Mouse (Mus musculus) fibroblast of lung, adult 2 months (primary cell): ENCODE measurements around the gene Pcgf2.

Experiments
- DNase-seq: peaks from one replicate; pipeline ENCODE4 v3.0.0-alpha.2; 2011; ENCODE audit warnings: low read depth

The Pcgf2 gene

DNA sequence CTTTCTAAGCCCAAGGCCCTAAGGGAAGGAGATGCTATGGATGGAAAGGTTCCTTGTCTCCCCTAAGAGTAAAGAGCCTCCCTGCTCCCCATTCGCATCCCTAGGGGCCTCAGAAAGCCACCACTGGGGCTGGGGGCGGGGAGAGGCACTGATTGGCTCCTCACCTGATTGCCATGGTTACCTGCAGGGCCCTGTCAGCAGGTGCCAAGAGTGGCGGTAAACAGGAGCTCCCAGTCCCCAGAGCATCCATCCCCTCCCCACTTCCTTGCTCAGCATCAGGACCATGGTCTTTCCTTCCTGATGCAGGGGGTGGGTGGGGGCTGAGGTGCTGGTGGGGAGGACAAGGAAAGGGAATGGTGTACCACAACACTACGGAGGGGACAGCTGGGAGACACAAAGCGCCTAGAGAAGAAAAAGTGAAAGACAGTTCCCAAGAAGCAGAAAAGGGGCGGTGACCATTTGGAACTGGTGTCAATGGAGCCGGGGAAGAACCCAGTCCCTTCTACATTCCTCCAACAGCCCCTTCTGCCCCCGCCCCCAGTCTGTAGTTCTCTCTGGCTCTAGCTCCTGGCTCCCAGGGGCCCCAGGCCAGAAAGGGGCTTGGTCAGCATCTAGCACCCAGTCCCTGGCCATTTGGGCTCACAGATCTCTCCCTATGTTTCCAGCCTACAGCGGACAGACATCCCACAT, 4.4 kb downstream of the Pcgf2 start:
- no peak for DNase-seq

DNA sequence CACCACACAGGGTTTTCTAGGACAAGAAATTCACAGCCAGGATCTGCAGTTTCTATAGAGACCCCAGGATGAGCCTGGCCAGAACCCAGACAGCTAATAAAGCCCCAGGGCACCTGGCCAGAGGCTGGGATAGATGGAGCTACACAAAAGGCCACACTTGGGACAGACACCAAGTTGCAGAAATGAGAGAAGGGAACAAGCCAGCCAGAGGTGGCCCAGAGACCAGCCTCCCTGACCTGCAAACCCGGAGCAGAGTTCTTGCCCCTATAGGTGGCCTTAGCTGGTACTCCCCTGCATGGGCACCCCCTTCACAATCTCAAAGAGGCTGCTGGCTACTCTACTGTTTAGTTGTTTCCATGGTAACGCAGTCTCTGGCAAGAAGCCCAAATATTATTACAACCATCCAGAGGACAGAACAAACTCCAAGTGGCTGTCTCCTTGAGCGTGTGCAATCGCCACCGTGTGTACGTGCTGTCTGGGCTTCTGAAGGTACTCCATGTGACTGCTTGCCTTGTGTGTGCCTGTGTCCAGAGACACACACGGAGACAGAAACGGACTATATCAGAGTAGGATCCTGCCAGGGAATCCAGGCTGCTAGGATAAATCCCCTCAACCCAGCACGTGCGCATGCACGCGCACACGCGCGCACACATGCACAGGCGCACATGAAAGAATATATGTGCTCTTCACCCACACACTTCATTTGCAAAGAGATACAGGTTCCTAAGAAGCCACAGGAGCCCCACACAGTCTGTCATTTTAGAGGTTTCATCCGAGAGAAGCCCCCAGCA, 5.2 kb downstream of the Pcgf2 start:
- peak; percentile 36 for DNase-seq

GRCm38 (mm10) chr11:97694435-97694834, 5.9 kb downstream of the Pcgf2 start:
- no peak for DNase-seq

GRCm38 (mm10) chr11:97689861-97690260, 10.4 kb downstream of the Pcgf2 start:
- no peak for DNase-seq

DNA sequence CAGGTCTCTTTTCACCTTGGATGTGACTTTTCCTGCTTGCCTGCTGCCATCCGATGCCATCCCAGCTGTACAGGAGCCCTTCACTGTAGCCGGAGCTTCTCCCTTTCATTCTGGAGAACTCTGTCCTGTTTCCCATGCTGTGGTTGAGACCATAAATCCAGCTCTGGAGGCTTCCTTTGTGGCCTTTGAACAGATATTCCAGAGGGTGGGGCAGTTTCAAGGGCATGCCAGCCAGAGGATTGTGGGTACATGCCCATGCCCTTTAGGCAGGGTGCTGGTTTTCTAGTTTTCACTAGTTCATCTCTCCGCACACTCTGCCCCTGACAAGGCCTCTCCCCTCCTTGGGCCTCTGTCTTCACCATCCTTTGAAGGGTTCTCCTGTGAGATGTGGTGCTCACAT, 13.2 kb downstream of the Pcgf2 start:
- no peak for DNase-seq

GRCm38 (mm10) chr11:97686322-97686908, 13.9 kb downstream of the Pcgf2 start:
- DNase-seq = no peak

- peak; percentile 49 for DNase-seq
Measured at GRCm38 (mm10) chr11:97685613-97686321, 14.5 kb downstream of the Pcgf2 start, which contains the start of gene Cisd3. Gene Cisd3 (plus strand): TSS chr11:97685826.

- DNase-seq = no peak
Measured at GRCm38 (mm10) chr11:97684766-97685165, 15.5 kb downstream of the Pcgf2 start.

DNA sequence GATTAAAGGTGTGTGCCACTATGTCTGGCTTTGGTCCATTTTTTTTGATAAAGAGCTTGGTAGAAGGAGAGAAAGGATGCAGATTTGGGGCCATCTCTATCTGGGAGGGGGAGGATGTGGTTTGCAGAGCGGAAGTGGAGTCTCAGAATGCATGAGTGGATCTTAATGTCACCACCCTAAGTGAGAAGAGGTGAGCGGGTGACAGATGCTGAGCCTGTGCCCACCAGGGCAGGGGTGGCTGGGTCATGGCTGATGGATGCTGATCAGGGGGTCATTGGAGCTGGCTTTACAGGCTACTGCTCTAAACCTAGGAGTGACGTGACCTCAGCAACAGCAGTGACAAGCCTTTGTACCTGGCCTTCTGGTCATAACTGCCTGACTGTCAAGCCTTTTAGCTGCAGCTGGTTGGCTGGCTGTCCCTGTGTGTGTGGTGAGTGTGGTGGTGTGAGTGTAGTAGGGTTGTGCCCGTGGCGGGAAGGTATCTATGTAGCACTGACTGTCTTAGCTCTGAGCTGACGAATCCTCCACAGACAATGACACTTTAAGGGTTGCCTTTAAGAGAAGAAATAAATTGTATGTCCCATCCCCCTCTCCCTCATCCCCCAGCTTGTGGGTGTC, 16.1 kb downstream of the Pcgf2 start:
- no peak for DNase-seq

- no peak for DNase-seq
Measured at GRCm38 (mm10) chr11:97682504-97683055, 17.7 kb downstream of the Pcgf2 start.

DNA sequence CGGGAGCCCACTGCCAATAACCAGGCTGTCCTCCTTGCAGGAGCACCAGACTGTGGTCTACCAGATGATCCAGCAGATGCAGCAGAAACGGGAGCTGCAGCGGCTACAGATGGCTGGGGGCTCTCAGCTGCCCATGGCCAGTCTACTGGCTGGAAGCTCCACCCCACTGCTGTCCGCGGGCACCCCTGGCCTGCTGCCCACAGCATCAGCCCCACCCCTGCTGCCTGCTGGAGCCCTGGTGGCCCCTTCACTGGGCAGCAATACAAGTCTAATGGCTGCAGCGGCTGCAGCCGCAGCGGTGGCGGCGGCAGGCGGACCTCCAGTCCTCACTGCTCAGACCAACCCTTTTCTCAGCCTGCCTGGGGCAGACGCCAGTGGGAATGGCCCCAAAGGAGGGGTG, 19.9 kb downstream of the Pcgf2 start:
- DNase-seq = no peak

GRCm38 (mm10) chr11:97678301-97678700, 22.0 kb downstream of the Pcgf2 start:
- DNase-seq = no peak

DNA sequence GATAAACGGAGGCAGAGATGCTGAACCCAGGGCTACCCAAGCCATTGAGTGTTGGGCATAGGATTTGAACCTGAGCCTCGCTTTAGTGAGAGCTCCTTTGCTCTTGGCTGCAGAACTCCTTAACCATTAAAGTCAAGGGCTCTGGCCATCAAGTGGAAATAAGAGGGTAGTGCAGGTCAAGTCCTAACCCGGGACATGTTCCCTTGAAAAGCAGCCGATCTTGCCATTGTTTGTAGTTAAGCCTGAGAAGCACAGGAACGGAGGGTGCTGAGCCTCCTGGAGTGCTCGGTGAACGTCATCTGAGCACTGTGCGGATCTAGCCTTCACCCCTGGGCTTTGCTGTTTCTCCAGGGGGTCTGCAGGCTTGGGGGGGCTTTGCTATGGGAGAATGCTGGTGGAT, 22.5 kb downstream of the Pcgf2 start:
- DNase-seq = no peak

- DNase-seq = no peak
Measured at GRCm38 (mm10) chr11:97677381-97677780, 22.9 kb downstream of the Pcgf2 start.

GRCm38 (mm10) chr11:97676050-97676754, 24.1 kb downstream of the Pcgf2 start:
- DNase-seq = no peak

DNA sequence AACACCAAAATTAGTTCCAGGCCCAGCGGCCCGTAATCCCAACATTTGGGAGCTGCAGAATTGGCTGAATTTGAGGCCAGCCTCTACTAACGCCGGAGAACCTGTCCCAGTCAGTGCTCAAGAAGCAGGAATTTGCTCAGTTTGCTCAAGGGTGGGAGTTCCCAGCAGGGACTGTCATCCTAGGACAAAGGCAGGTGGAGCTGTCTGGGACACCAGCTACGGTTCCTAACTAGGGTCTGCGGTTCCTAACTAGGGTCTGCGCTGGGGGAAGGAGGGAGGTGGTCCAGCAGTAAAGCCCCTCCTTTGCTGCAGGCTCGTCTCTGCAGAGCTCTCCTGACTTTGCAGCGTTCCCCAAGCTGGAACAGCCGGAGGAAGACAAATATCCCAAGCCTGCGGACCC, 27.1 kb downstream of the Pcgf2 start:
- no peak for DNase-seq

GRCm38 (mm10) chr11:97671177-97671527, 29.1 kb downstream of the Pcgf2 start:
- no peak for DNase-seq

- DNase-seq = no peak
Measured at GRCm38 (mm10) chr11:97670234-97671176, 29.8 kb downstream of the Pcgf2 start.

DNA sequence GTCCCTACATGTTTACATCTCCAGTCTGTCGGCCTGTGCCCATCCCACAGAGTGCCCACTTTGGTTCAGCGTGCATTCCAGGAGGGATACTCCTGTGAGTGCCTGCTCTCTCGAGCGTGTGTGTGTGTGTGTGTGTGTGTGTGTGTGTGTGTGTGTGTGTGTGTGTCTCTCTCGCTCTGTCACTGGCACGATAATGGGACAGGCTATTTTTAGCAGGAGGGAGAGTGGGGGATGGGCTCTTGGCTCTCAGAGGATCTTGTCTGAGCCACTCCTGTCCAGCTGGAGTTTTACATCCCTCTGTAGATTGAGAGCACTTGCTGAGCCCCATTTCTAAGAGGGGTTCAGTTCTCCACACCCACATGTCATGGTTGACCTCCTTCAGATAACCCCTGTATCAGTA, 30.5 kb downstream of the Pcgf2 start:
- no peak for DNase-seq

GRCm38 (mm10) chr11:97669268-97669667, 31.0 kb downstream of the Pcgf2 start:
- DNase-seq = no peak
